Mouse (Mus musculus): ENCODE measurements around the gene Hoxc6. TPM values are rescaled to one million over a fixed set of nuclear protein-coding genes. Genes with fewer than 3 reads are reported as not detected.
A peak's percentile ranks its signal among the peaks of the same experiment; 100 is the strongest.

The Hoxc6 gene
- total RNA-seq, 1 experiment = 0.58 TPM

DNA sequence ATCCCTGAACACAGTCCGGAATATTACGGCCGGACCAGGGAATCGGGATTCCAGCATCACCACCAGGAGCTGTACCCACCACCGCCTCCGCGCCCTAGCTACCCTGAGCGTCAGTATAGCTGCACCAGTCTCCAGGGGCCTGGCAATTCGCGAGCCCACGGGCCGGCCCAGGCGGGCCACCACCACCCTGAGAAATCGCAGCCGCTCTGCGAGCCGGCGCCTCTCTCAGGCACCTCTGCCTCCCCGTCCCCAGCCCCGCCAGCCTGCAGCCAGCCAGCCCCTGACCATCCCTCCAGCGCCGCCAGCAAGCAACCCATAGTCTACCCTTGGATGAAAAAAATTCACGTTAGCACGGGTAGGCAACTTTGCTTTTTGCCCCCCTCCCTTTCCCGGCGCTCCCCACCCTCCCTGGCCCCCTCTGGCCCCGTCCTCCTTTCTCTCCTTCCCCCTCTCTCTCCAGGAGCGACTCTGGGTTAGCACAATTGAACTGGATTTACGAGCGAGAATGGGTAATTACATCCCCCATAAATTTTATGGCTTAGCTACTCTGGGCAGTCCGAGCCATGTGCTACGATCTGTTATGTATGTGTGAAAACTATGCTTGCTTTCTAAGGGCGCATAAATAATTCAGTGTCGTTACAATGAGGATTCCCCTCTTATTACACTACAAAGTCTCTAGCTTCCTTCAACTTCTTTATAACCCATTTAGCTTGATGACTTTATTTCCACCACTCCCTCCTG lies 36.9 kb downstream of the Hoxc6 start:
- in situ Hi-C loops (cut with MboI; ENCODE audit: low sequenced_read_pairs in 2 of 2, unreplicated experiment in 2 of 2) = no loop called here
- no peaks in the 10 kb centered on the region for H3K9me3 ChIP-seq (ENCODE audit: control insufficient read depth, insufficient read depth, low read depth, low read length)
- no peak for DNase-seq (ENCODE audit: low read depth, low spot score)
- H3K27ac ChIP-seq (ENCODE audit: insufficient read depth, low read depth, low read length, poor library complexity, severe bottlenecking) = no peak overlapping the region
- no peaks in the 10 kb centered on the region for H3K36me3 ChIP-seq (ENCODE audit: control insufficient read depth, insufficient read depth, low read length, poor library complexity, severe bottlenecking)
- no peak for TF ChIP-seq MAFK (IDR thresholded peaks at IDR 0.05; ENCODE audit: insufficient read depth, low read depth, low read length)
- no peak for TF ChIP-seq HCFC1 (IDR thresholded peaks at IDR 0.05; ENCODE audit: borderline replicate concordance, insufficient read depth, low read length)
- no peak for TF ChIP-seq ZNF384 (IDR thresholded peaks at IDR 0.05; ENCODE audit: low read depth, low read length)
- no peak for TF ChIP-seq CHD2 (IDR thresholded peaks at IDR 0.05; ENCODE audit: low read depth, low read length)
- TF ChIP-seq ZC3H11A (IDR thresholded peaks at IDR 0.05; ENCODE audit: borderline replicate concordance, low read depth, low read length) = no peak
- peak overlapping the region; percentile 45 to 57 for H3K4me3 ChIP-seq (ENCODE audit: insufficient read depth in 1 of 2, low read depth in 1 of 2, low read length in 2 of 2, poor library complexity in 1 of 2, severe bottlenecking in 1 of 2)
- 0 out of 4 replicates have a peak, but pooled peaks cover 0 to 2% of the 10 kb centered on the region in 2 experiments for H3K4me1 ChIP-seq (ENCODE audit: control insufficient read depth in 2 of 2, insufficient read depth in 2 of 2, low read length in 2 of 2, poor library complexity in 1 of 2)
- peak overlapping the region; percentile 9; the same call in 1 of the 2 replicates for H3K9ac ChIP-seq (ENCODE audit: insufficient read depth, low read depth, low read length, poor library complexity, severe bottlenecking)

DNA sequence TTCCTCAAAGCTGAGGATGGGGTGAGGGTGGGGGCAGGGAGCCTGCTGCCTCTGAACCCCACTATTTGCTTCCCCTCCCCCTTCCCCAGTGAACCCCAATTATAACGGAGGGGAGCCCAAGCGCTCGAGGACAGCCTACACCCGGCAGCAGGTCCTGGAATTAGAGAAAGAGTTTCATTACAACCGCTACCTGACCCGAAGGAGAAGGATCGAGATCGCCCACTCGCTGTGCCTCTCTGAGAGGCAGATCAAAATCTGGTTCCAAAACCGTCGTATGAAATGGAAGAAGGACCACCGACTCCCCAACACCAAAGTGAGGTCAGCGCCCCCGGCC lies 37.5 kb downstream of the Hoxc6 start:
- no peak overlapping the region for H3K9ac ChIP-seq (ENCODE audit: insufficient read depth, low read depth, low read length, poor library complexity, severe bottlenecking)
- no peak for TF ChIP-seq ZC3H11A (IDR thresholded peaks at IDR 0.05; ENCODE audit: borderline replicate concordance, low read depth, low read length)
- TF ChIP-seq ZNF384 (IDR thresholded peaks at IDR 0.05; ENCODE audit: low read depth, low read length) = no peak
- TF ChIP-seq MAFK (IDR thresholded peaks at IDR 0.05; ENCODE audit: insufficient read depth, low read depth, low read length) = no peak
- TF ChIP-seq CHD2 (IDR thresholded peaks at IDR 0.05; ENCODE audit: low read depth, low read length) = no peak
- TF ChIP-seq HCFC1 (IDR thresholded peaks at IDR 0.05; ENCODE audit: borderline replicate concordance, insufficient read depth, low read length) = no peak
- H3K4me3 ChIP-seq (ENCODE audit: insufficient read depth in 1 of 2, low read depth in 1 of 2, low read length in 2 of 2, poor library complexity in 1 of 2, severe bottlenecking in 1 of 2) = no peak overlapping the region
- in situ Hi-C loops (cut with MboI; ENCODE audit: low sequenced_read_pairs in 2 of 2, unreplicated experiment in 2 of 2) = no loop called here
- no peaks in the 10 kb centered on the region for H3K36me3 ChIP-seq (ENCODE audit: control insufficient read depth, insufficient read depth, low read length, poor library complexity, severe bottlenecking)
- no peak for DNase-seq (ENCODE audit: low read depth, low spot score)
- H3K9me3 ChIP-seq (ENCODE audit: control insufficient read depth, insufficient read depth, low read depth, low read length) = no peaks in the 10 kb centered on the region
- no peak overlapping the region for H3K27ac ChIP-seq (ENCODE audit: insufficient read depth, low read depth, low read length, poor library complexity, severe bottlenecking)
- H3K4me1 ChIP-seq (ENCODE audit: control insufficient read depth in 2 of 2, insufficient read depth in 2 of 2, low read length in 2 of 2, poor library complexity in 1 of 2) = 0 out of 4 replicates have a peak, but pooled peaks cover 0 to 2% of the 10 kb centered on the region in 2 experiments

DNA sequence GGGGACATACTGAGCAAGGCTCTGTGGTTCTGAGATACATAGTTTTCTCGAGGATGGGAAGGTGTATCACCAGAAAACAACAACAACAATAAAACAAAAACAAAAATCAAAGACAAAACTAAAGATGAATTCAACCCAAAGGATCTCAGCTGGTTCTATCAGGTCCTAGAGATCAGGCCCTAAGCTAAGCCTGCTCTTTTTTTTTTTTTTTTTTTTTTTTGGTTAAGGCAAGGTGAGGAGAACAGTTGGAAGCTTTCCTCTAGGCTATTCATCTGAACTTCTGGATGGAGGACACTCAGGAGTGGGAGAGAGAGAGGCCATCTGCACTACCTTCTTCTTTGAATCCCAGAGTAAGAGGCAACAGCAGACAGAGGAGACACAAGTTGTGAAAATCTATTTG lies 39.5 kb downstream of the Hoxc6 start:
- Histone ChIP-seq H3K9me3 (ENCODE audit: control insufficient read depth, insufficient read depth, low read depth, low read length) (no peaks in the 10 kb centered on the region), H3K4me3 (ENCODE audit: insufficient read depth in 1 of 2, low read depth in 1 of 2, low read length in 2 of 2, poor library complexity in 1 of 2, severe bottlenecking in 1 of 2) (no peak overlapping the region), H3K9ac (ENCODE audit: insufficient read depth, low read depth, low read length, poor library complexity, severe bottlenecking) (no peak overlapping the region), H3K4me1 (ENCODE audit: control insufficient read depth in 2 of 2, insufficient read depth in 2 of 2, low read length in 2 of 2, poor library complexity in 1 of 2) (peaks cover 0 to 3% of the 10 kb centered on the region in 2 experiments; a peak in 2 of 4 replicates), H3K36me3 (ENCODE audit: control insufficient read depth, insufficient read depth, low read length, poor library complexity, severe bottlenecking) (no peaks in the 10 kb centered on the region), H3K27ac (ENCODE audit: insufficient read depth, low read depth, low read length, poor library complexity, severe bottlenecking) (no peak overlapping the region)
- DNase-seq (ENCODE audit: low read depth, low spot score) = no peak
- TF ChIP-seq ZC3H11A (IDR thresholded peaks at IDR 0.05; ENCODE audit: borderline replicate concordance, low read depth, low read length) = no peak
- TF ChIP-seq MAFK (IDR thresholded peaks at IDR 0.05; ENCODE audit: insufficient read depth, low read depth, low read length) = no peak
- no peak for TF ChIP-seq CHD2 (IDR thresholded peaks at IDR 0.05; ENCODE audit: low read depth, low read length)
- no peak for TF ChIP-seq HCFC1 (IDR thresholded peaks at IDR 0.05; ENCODE audit: borderline replicate concordance, insufficient read depth, low read length)
- no peak for TF ChIP-seq ZNF384 (IDR thresholded peaks at IDR 0.05; ENCODE audit: low read depth, low read length)
- in situ Hi-C loops (cut with MboI; ENCODE audit: low sequenced_read_pairs in 2 of 2, unreplicated experiment in 2 of 2) = no loop called here

DNA sequence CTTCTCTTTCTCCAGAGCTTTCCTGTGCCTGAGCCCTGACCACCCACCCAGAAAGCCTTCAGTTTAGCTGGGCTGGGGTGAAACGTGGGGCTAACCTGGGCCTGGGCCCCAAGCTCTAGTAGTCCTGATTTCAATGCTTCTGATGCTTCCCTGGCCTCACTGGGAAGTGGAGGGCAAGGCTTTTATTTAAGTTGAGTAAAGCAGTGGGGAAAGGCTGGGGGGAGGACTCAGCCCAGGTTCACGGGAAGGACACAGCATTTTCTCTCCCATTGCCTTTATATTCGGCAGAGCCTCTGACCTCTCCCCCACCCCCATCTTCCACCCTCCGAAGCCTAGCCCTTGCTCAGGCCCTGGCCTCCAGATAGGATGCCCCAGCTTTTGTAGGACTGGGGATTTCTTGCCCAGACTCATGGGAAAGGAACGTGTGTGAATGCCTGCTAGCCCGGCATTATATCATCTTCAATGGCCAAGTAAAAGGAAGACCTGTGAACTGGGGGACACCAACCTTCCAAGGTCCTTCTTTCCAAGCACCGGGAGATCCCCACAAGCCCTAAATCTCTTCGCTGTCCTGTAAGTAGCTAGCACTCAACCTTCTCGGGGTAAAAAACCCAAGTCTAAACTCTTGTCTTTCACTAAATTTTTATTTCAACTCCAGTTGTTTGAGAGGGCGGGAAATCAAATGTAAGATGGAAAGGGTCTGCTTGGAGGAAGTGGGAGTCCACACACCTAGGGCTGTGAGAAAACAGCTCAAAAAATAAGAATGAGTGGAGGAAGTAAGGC lies 40.8 kb downstream of the Hoxc6 start:
- no peak for TF ChIP-seq MAFK (IDR thresholded peaks at IDR 0.05; ENCODE audit: insufficient read depth, low read depth, low read length)
- no peak for TF ChIP-seq ZNF384 (IDR thresholded peaks at IDR 0.05; ENCODE audit: low read depth, low read length)
- no peak for TF ChIP-seq HCFC1 (IDR thresholded peaks at IDR 0.05; ENCODE audit: borderline replicate concordance, insufficient read depth, low read length)
- TF ChIP-seq CHD2 (IDR thresholded peaks at IDR 0.05; ENCODE audit: low read depth, low read length) = no peak
- TF ChIP-seq ZC3H11A (IDR thresholded peaks at IDR 0.05; ENCODE audit: borderline replicate concordance, low read depth, low read length) = no peak
- in situ Hi-C loops (cut with MboI; ENCODE audit: low sequenced_read_pairs in 2 of 2, unreplicated experiment in 2 of 2) = no loop called here
- Histone ChIP-seq H3K27ac (ENCODE audit: insufficient read depth, low read depth, low read length, poor library complexity, severe bottlenecking) (no peak overlapping the region), H3K36me3 (ENCODE audit: control insufficient read depth, insufficient read depth, low read length, poor library complexity, severe bottlenecking) (no peaks in the 10 kb centered on the region), H3K9ac (ENCODE audit: insufficient read depth, low read depth, low read length, poor library complexity, severe bottlenecking) (no peak overlapping the region), H3K9me3 (ENCODE audit: control insufficient read depth, insufficient read depth, low read depth, low read length) (no peaks in the 10 kb centered on the region), H3K4me1 (ENCODE audit: control insufficient read depth in 2 of 2, insufficient read depth in 2 of 2, low read length in 2 of 2, poor library complexity in 1 of 2) (peaks cover 0 to 3% of the 10 kb centered on the region in 2 experiments; a peak in 2 of 4 replicates), H3K4me3 (ENCODE audit: insufficient read depth in 1 of 2, low read depth in 1 of 2, low read length in 2 of 2, poor library complexity in 1 of 2, severe bottlenecking in 1 of 2) (no peak overlapping the region)
- DNase-seq (ENCODE audit: low read depth, low spot score) = no peak

Data from ES-E14 (cell line).